Mouse (Mus musculus) retina, postnatal 1 day (tissue): ENCODE data around the gene Actr8.

ENCODE experiments used
- DNase-seq: peaks from one replicate; pipeline ENCODE4 v3.0.0-alpha.2; 2012

The Actr8 gene

DNA sequence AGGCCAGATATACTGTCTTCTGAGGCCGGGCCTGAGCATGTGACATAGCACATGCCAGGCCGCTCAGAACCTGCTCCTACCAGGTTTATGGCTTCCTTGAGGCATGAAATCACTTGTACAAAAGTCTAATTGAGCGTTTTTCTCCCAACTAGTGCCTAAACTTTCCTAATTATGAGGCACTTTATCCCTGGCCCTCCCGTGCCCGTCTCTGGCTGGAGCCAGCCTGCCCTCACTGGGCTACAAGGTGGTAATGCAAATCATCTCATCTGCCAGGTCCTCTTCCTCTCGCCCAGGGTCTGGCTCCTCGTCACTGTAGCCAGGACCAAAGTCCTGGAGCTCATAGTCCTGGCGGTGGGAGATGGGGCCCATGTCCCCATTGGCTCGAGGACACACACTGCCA, 63.7 kb downstream of the Actr8 start:
- DNase-seq = no peak

DNA sequence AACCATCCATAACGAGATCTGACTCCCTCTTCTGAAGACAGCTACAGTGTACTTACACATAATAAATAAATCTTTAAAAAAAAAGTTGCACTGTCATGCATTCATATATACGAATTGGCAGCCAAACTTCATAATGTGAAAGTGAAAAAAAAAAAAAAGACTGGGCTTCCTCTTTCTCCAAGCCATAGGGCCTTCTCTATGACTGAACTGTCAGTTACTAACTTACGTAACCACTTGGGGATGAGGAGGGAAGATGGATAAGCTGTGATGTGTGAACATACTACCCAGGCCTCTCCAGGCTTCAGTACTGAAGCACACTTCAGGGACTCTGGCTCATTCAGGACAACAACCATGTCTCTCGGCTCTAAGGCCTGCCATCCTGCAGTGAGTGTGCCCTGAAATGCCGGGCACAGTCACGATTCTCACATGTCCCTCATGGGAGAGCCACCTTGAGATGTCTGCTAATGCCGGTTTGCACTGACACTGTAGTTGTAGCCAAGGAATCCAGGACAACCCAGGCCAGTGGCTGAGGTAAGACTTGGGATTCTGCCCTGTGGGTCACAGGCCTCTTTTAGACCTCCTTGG, 65.3 kb downstream of the Actr8 start:
- no peak for DNase-seq

DNA sequence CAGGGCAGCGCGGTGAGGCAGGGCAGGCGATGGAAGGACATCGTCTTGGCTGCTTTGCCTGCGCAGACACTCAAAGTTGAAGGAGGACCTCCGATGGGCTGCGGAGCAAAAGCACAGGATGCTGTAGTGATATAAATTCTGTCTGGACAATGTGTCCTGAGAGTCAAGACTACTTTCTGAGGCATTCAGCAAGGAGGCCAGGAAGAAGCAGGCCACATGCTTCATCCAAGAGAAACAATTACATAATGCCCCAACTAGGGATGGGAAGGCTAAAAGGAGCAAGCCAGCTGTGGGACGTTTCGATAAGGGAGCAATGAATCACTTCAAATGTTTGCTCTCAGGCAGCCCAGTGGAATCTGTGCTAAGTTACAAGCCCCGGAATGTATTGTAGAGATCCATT, 67.1 kb downstream of the Actr8 start:
- DNase-seq = no peak

DNA sequence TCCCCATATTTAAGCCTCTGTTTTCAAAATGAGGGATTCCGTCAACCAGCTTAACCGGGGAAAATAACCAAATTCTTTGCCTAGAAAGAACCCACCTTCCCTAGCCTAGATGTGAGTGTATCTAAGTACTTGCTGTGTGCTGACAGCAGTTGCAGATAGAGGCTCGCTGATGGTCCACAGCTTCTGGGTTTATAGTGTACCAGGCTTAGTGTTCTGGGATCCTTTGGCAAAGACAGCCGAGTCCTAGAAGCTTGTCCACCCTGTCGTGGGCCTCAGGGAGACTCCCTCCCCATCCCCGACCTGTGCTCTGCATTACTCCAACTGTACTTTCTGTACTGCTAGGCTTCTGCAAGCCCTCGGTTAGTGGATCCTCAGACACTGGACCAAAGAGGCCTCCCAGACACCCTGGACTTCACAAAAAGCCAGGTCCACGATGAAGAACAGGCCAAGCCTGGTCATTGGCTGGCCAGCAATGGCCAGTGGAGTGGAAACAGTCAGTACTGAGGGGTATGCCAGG, 67.6 kb downstream of the Actr8 start:
- DNase-seq = no peak

DNA sequence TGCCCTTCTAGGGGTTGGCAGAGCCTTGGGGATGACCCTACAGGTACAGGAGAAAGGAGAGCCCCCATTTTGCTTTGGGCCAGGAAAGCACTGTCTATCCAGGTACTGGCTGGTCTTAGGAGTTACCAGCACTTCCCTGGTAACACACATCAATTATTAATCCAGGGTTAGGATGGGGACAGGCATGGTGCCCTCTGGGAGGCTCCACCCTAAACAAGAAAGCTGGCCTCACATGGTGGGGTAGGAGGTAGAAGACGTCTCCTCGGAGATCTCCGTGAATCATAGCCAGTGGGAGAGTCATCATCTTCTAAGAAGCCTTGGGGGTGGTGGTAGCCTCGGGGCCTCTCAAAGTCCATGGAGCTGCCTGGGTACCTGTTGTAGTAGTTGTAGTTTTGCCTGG, 68.8 kb downstream of the Actr8 start:
- DNase-seq = no peak

DNA sequence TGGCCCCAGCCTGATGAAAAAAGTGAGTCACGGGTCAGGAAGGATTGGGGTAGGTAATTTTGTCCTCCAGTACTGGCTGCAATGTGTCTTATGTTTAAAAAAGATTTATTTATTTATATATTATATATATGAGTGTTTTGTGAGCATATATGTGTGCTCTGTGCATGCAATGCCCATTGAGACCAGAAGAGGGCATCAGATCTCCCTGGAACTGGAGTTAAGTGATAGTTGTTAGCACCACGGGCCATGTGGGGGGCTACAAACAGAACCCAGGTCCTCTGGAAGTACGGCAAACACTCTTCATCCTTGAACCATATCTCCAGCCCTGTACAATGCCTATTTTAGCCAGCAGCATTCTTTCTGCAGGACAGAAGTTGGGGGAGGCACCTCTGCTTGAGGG, 69.9 kb downstream of the Actr8 start:
- DNase-seq = no peak

DNA sequence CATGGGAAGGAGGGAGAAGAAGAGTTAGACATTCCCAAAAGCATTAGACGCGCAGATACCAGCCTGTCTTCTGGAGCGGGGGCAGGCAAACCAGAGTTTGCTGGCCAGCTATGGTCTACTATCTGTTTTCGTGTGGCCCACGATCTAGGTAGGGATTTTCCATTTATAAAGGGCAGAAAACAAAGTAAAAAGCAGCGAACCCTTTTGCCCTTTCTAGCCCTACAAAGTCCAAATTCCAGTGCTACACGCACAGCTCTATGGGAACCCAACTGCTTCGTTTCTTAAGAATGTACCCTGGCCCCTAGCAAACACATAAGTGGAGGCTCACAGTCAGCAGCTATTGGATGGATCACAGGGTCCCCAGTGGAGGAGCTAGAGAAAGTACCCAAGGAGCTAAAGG, 72.1 kb downstream of the Actr8 start:
- DNase-seq = no peak

DNA sequence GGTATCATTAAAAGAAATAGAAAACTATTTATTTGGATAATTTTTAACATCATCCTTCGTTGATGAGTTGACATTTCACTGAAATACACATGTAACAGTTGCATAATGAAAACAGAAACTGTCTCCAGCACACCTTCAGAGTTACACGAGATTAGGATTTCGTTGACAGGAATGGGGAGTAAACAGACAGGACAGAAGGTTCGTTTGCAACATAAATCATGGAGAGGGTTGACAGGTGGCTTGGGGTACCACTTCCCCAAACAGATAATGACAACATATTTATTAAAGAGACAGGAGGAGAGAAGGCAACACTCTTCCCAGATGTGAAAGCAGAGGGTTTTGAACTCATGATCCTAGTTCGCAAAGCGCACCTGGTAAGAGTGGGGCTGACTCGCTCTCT, 76.8 kb downstream of the Actr8 start:
- DNase-seq = no peak
